Mouse (Mus musculus): Measurements from ENCODE around the gene Stac2. TPM values are rescaled to one million over a fixed set of nuclear protein-coding genes. Genes with fewer than 3 reads are reported as not detected.

Gene Stac2
- total and polyA plus RNA-seq, 3 experiments: 0.05 TPM; not detected in 2

GRCm38 (mm10) chr11:97998074-97998793 is 55.0 kb downstream of the Stac2 start:
- ATAC-seq (ENCODE audit: extremely low read depth, insufficient number of reproducible peaks, low FRiP score, poor library complexity, severe bottlenecking): no peak
- no peak for DNase-seq (ENCODE audit: low spot score)
- peaks cover 64% of the 10 kb centered on the region for H3K27me3 ChIP-seq (ENCODE audit: insufficient read depth, low read length)
- H3K4me3 ChIP-seq (ENCODE audit: low read depth, low read length): no peak overlapping the region
- no peaks in the 10 kb centered on the region for H3K9me3 ChIP-seq (replicated peaks)
- TF ChIP-seq CTCF (IDR thresholded peaks at IDR 0.05; ENCODE audit: low read depth, low read length): no peak
- no peak for TF ChIP-seq GATA1 (IDR thresholded peaks at IDR 0.05; ENCODE audit: borderline replicate concordance, low read length)
- no peak for TF ChIP-seq POLR2AphosphoS5 (IDR thresholded peaks at IDR 0.05; ENCODE audit: insufficient replicate concordance, low read depth, low read length)
- no peak for TF ChIP-seq GATA2 (IDR thresholded peaks at IDR 0.05; ENCODE audit: borderline replicate concordance, low read depth, low read length)
- TF ChIP-seq TAL1 (conservative IDR thresholded peaks at IDR 0.05; ENCODE audit: low read depth, low read length): no peak
- peaks cover 27% of the 10 kb centered on the region for H3K4me1 ChIP-seq (ENCODE audit: insufficient read depth, low read depth, low read length)
- H3K36me3 ChIP-seq (replicated peaks): no peaks in the 10 kb centered on the region

GRCm38 (mm10) chr11:97997387-97997960 is 55.8 kb downstream of the Stac2 start:
- no peak for TF ChIP-seq POLR2AphosphoS5 (IDR thresholded peaks at IDR 0.05; ENCODE audit: insufficient replicate concordance, low read depth, low read length)
- TF ChIP-seq GATA1 (IDR thresholded peaks at IDR 0.05; ENCODE audit: borderline replicate concordance, low read length): no peak
- TF ChIP-seq TAL1 (conservative IDR thresholded peaks at IDR 0.05; ENCODE audit: low read depth, low read length): no peak
- no peak for TF ChIP-seq CTCF (IDR thresholded peaks at IDR 0.05; ENCODE audit: low read depth, low read length)
- TF ChIP-seq GATA2 (IDR thresholded peaks at IDR 0.05; ENCODE audit: borderline replicate concordance, low read depth, low read length): no peak

GRCm38 (mm10) chr11:97996691-97997090 is 56.6 kb downstream of the Stac2 start:
- ATAC-seq (ENCODE audit: extremely low read depth, insufficient number of reproducible peaks, low FRiP score, poor library complexity, severe bottlenecking) (no peak), DNase-seq (ENCODE audit: low spot score) (no peak)
- H3K36me3 ChIP-seq (replicated peaks): no peaks in the 10 kb centered on the region
- H3K9me3 ChIP-seq (replicated peaks): no peaks in the 10 kb centered on the region
- H3K4me3 ChIP-seq (ENCODE audit: low read depth, low read length): no peak overlapping the region
- H3K4me1 ChIP-seq (ENCODE audit: insufficient read depth, low read depth, low read length): peaks cover 19% of the 10 kb centered on the region
- TF ChIP-seq TAL1 (conservative IDR thresholded peaks at IDR 0.05; ENCODE audit: low read depth, low read length) (no peak), GATA1 (IDR thresholded peaks at IDR 0.05; ENCODE audit: borderline replicate concordance, low read length) (no peak), GATA2 (IDR thresholded peaks at IDR 0.05; ENCODE audit: borderline replicate concordance, low read depth, low read length) (no peak), POLR2AphosphoS5 (IDR thresholded peaks at IDR 0.05; ENCODE audit: insufficient replicate concordance, low read depth, low read length) (no peak), CTCF (IDR thresholded peaks at IDR 0.05; ENCODE audit: low read depth, low read length) (no peak)
- H3K27me3 ChIP-seq (ENCODE audit: insufficient read depth, low read length): peaks cover 62% of the 10 kb centered on the region

More at GRCm38 (mm10) chr11:97997387-97997960, 55.8 kb downstream of the Stac2 start:
- H3K4me1 ChIP-seq (ENCODE audit: insufficient read depth, low read depth, low read length): peaks cover 20% of the 10 kb centered on the region
- no peaks in the 10 kb centered on the region for H3K9me3 ChIP-seq (replicated peaks)
- no peak for DNase-seq (ENCODE audit: low spot score)
- ATAC-seq (ENCODE audit: extremely low read depth, insufficient number of reproducible peaks, low FRiP score, poor library complexity, severe bottlenecking): no peak
- H3K27me3 ChIP-seq (ENCODE audit: insufficient read depth, low read length): peaks cover 64% of the 10 kb centered on the region
- H3K4me3 ChIP-seq (ENCODE audit: low read depth, low read length): no peak overlapping the region
- no peaks in the 10 kb centered on the region for H3K36me3 ChIP-seq (replicated peaks)

GRCm38 (mm10) chr11:97995564-97996288 is 57.5 kb downstream of the Stac2 start, which contains the start of gene Arl5c:
Arl5c (minus strand) TSS chr11:97996181.
- no peak for TF ChIP-seq POLR2AphosphoS5 (IDR thresholded peaks at IDR 0.05; ENCODE audit: insufficient replicate concordance, low read depth, low read length)
- TF ChIP-seq GATA2 (IDR thresholded peaks at IDR 0.05; ENCODE audit: borderline replicate concordance, low read depth, low read length): no peak
- TF ChIP-seq CTCF (IDR thresholded peaks at IDR 0.05; ENCODE audit: low read depth, low read length): no peak
- ATAC-seq (ENCODE audit: extremely low read depth, insufficient number of reproducible peaks, low FRiP score, poor library complexity, severe bottlenecking) (no peak), DNase-seq (ENCODE audit: low spot score) (no peak)
- no peaks in the 10 kb centered on the region for H3K36me3 ChIP-seq (replicated peaks)
- no peaks in the 10 kb centered on the region for H3K9me3 ChIP-seq (replicated peaks)
- peaks cover 14% of the 10 kb centered on the region for H3K4me1 ChIP-seq (ENCODE audit: insufficient read depth, low read depth, low read length)
- no peak within 1 kb of the TSS; the same call in 1 of the 2 replicates for H3K4me3 ChIP-seq (ENCODE audit: low read depth, low read length)
- peaks cover 57% of the 10 kb centered on the region for H3K27me3 ChIP-seq (ENCODE audit: insufficient read depth, low read length)

GRCm38 (mm10) chr11:97994539-97995100 is 58.6 kb downstream of the Stac2 start:
- Histone ChIP-seq H3K4me1 (ENCODE audit: insufficient read depth, low read depth, low read length) (peaks cover 25% of the 10 kb centered on the region), H3K27me3 (ENCODE audit: insufficient read depth, low read length) (peaks cover 56% of the 10 kb centered on the region), H3K9me3 (replicated peaks) (no peaks in the 10 kb centered on the region), H3K4me3 (ENCODE audit: low read depth, low read length) (no peak overlapping the region; the same call in 1 of the 2 replicates), H3K36me3 (replicated peaks) (no peaks in the 10 kb centered on the region)
- TF ChIP-seq POLR2AphosphoS5 (IDR thresholded peaks at IDR 0.05; ENCODE audit: insufficient replicate concordance, low read depth, low read length) (no peak), CTCF (IDR thresholded peaks at IDR 0.05; ENCODE audit: low read depth, low read length) (peak; percentile 69; the same call in 1 of the 2 replicates)
- ATAC-seq (ENCODE audit: extremely low read depth, insufficient number of reproducible peaks, low FRiP score, poor library complexity, severe bottlenecking): no peak
- peak; percentile 77 for DNase-seq (ENCODE audit: low spot score)
